Mouse (Mus musculus): ENCODE results near the gene Tigd3.

DNA sequence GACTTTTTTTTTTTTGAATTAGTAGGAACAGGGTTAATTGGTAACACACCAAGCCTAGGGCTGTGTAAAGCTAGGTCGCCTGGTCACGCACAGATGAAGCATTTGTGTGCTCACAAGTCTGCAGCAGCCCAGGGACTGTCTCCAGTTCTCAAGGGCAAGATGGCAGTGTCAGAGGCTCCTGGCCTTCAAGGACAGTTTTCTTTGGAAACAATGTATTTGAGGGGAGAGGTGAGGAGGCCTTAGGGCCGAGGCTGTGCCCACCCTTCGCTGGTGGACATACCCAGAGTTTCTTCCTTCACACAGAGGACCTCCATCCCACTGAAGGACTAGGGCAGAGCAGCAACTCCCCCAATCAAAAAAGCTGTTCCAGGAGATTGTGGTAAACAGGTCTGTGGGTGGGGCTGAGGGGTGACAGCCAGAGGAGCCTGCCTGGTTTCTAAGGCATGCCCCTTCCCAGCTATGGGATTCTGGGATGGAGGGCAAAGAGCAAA is 46.6 kb downstream of the Tigd3 start:
- TF ChIP-seq POLR2A (IDR thresholded peaks at IDR 0.05; ENCODE audit: control insufficient read depth, extremely low read depth, insufficient read depth, low read length, poor library complexity) (no peak), CTCF (IDR thresholded peaks at IDR 0.05; ENCODE audit: borderline replicate concordance, control insufficient read depth, extremely low read depth, insufficient read depth, low read length, poor library complexity) (no peak)
